Mouse (Mus musculus) G1E-ER4 (cell line): ENCODE data around the gene Cox7a2. TPM values are rescaled to one million over a fixed set of nuclear protein-coding genes. Genes with fewer than 3 reads are reported as not detected.

Experiments
- GATA1 ChIP-seq: IDR thresholded peaks from one replicate; pipeline ENCODE4 v1.8.0; 2012; ENCODE audit warnings: low read length, inconsistent platforms
- polyA plus RNA-seq: library from polyadenylated mRNA; stranded (reverse); fragments of >175 nt; gene quantifications from 2 replicates; pipeline ENCODE4 v1.2.3, GENCODE M21; 2012

Gene Cox7a2
- 10.8 and 16.8 TPM in 2 replicates for polyA plus RNA-seq

- TF ChIP-seq GATA1, result no peak
These were observed at the start of gene Cox7a2 for GRCm38 (mm10) chr9:79759385-79760005. Gene Cox7a2 (minus strand): TSS chr9:79759878.

DNA sequence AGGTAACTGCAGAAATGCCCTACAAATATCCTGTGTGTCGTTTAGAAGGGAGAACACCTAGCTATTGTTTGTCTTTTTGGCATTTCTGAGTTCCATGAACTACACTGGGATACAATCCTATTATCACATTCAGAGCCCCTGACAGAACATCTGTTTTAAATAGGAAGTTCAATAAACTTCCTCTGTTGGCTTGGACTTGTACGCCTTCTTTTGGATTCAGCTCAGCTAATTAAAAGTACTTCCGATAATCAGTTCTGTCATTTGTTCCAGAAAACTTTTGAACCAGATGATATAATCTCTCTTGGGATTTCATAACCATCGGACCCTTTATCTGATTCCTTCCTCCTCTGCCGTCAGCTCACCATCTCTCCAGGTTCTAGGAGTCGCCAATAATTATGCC, 49.7 kb upstream of the Cox7a2 start:
- TF ChIP-seq GATA1, result no peak

- TF ChIP-seq GATA1, result no peak
These were observed 47.5 kb upstream of the Cox7a2 start for GRCm38 (mm10) chr9:79807178-79807577.

DNA sequence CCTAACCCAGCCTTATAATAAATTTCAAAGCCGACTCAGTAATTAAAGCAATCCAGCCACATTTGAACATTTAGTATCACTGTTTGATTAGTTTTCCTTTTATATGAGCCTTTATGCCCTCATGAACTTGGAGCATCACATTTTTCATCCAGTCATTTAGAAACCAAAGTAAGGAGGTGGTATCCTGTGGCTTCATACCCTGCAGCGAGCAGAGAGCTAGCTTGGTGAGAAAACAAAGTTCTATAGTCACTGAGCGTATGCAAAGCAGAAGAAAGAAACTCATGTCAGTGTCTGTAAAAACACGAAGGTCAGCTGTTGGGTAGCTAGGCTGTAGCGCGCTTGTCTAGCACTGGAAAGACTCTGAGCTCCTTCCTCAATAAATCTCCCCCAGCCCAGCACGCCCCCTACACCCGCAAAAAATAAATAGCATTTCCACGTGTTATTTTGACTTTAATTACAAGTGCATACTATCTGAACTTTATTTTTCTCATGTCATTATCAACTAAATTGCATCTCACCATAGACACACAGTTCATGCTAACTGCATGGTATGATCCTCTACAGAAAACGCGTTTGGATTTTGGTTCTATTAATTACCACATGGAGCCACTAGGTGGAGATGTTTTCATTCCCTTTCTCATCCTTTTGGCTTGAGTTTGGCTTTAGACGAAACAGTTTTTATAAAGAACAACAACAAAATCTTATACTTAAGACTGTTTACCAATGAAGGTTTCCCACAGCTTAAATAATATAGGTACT, 46.8 kb upstream of the Cox7a2 start:
- no peak for TF ChIP-seq GATA1

DNA sequence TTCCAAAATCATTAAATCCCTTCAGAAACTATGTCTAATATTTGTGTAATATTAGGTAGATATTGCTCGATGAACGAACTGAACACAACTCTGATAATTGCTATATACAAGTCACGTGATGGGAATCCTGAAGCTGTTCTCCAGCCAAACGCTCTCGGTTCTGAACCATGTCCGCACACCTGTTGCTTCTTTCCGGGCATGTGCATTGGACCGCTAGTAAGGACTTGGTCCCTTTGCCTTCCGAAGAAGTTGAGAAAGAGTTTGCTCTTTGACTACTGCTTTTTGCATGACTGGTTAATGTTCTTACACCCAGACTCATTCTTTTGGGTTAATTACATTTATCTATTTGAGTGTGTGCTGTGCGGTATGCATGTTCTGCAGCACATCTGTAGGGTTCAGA, 45.7 kb upstream of the Cox7a2 start:
- no peak for TF ChIP-seq GATA1

GRCm38 (mm10) chr9:79796461-79797135, 36.9 kb upstream of the Cox7a2 start:
- TF ChIP-seq GATA1, result no peak

DNA sequence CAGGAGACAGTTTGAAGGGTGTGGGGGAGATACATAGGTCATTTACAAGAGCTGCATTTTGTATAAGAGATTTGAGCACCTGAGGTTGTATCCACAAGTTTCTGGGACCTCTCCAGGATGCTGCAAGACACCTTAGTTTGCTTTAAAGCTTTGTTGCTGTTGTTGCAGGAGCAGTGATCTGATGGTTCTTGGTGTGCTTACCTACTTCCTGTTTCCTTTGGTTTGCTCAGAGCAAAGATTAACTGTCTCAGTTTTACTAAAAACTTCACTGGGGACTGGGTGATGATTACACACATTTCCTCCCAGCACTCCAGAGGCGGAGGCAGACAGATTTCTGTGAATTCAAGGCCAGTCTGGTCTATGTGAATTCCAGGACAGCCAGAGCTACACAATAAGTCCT, 35.4 kb upstream of the Cox7a2 start:
- no peak for TF ChIP-seq GATA1

DNA sequence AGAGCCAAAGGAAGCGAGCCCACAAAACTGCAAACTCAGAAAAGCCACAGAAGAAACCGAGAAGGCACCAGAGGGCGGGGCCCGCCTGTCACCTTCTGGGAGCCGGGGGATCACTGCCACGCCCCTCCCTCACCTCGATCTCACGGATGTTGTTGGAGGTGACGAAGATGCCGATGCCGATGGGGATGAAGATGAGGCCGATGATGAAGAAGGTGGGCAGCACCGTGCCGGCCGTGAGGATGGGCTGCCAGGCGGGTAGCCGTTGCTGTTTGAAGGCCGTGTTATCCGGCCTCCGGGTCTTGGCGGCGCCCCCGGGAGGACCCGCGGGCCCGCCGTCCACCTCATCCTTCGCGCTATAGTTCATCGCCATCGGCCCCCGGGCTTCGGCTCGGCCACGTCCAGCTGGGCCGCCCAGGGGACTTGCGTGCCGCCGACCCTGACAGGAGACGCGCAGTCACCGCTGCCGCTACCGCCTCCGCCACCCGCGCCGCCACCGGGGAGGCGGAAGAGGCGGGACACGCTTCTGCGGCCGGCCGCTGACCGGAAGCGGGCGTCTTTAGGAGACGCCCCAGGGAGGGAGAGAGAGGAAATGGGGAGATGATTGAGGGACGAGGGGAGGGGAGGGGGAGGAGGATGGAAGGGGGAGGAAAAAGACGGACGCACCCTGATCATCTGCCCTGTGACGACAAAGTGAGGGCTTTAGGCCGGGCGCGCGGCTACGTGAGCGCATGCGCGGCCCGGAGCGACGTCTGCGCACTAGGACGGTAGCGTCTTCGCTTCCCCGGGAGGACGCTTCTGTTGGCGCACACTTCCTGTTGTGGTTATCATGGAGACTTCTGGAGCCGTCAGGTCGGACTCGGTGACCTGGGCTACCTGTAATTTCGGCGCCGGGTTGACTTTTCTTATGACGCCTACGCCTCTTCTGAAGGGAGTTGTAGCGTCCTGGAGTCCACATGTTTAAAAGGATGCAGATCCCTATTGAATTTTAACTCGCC, 33.5 kb upstream of the Cox7a2 start, which contains the start of gene Tmem30a:
Tmem30a (minus strand) TSS at position 667 of the 995 bp plus-strand sequence.
- no peak for TF ChIP-seq GATA1

DNA sequence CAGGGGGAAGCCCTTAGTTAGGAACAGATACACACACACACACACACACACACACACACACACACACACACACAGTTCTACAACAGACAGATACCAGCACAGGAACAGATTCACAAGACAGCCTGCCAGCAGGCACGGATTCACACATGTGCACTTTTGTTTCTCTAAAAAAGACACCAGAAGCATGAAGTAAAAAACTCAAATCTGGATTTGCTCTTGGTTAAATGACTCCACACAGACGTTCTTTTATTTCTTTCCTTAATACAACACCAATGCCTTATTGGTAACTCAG, 26.1 kb upstream of the Cox7a2 start:
- no peak for TF ChIP-seq GATA1

- TF ChIP-seq GATA1, result no peak
These were observed 25.5 kb upstream of the Cox7a2 start for GRCm38 (mm10) chr9:79784934-79785793.

DNA sequence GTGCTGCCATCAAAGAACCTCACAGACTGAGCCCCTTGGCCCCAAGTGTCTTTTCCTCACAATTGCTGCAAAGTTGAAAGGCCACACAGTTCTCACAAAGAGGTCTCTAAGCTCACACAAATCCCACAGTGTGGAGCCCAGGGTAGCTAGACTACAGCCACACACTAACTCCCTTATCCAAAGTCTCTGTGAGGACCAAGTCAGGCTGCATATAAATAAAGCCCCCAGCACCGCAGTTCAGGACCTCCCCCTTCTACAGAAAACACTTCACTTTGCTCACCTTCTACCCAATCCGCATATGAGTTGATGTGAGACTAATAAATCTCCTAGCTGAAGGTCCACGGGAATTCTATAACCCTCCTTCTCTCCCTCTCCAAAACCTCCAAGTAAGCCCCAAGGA, 24.8 kb upstream of the Cox7a2 start:
- TF ChIP-seq GATA1, result no peak

DNA sequence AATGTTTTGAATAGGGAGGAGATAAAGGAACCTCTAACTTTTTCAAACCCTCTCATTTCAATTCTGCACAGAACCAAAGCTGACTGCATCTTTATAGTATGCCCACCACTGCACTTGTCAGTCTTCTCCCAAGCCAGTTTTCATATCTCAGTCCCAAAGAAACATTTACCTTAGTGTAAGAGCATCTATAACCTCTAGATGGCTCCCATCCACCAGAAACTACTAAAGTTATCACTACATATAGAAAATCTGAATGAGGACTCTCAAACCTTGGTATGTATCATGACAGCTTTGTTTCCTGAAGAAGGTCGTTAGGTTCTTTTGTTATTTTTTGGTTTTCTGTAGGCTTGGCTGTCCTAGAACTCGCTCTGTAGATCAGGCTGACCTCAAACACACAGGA, 19.7 kb upstream of the Cox7a2 start:
- no peak for TF ChIP-seq GATA1

DNA sequence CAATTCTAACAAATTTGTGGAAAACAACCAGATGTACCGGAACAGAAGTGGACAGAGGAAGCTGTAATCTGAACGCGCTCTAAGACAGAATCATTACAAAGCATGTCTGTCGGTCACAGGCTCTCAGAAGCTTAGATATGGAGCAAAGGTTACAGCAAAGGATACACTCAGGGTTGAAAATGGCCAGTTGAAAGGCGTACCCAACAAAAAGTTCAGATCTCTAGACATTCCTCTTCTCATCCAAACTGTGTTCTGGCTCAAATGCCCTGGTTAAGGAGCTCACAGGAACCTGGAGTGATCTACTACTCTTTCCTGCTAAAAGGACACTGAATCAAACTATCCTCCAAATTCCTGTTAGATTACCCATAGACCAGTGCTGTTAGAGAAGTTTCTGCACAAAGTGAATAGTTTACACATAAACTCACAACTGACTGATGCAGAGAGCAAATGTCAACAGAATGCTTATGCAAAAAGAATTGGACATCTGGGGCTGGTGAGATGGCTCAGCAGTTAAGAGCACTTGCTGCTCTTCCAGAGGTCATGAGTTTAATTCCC, 7.4 kb upstream of the Cox7a2 start:
- TF ChIP-seq GATA1, result no peak

DNA sequence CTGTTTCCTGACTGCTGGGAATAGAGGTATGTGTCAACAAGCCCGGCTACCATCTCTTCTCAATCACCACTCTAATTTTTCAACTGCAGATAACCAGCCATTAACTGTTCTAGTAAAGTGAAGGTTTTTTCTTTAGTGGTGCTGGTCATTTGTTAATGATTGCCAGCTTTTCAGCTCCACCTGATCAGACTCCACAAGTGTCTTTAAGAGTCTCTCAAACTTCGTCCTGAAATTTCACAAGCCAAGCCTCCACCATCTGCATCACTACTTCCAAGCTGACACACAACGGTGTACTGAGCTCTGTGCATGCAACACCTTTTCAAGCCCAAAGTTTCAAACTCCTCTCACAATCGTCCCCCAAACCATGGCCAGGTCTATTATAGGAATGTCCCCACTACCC, 5.7 kb upstream of the Cox7a2 start:
- TF ChIP-seq GATA1, result no peak
